Mouse (Mus musculus) olfactory bulb, adult 2 months (tissue): ENCODE results near the gene Arrb1.

ENCODE experiments used
- CTCF ChIP-seq: fragments of 200-500 bp; IDR thresholded peaks from 2 replicates; pipeline ENCODE4 v1.5.1; 2012; ENCODE audit warnings: low read depth, mild to moderate bottlenecking, low read length, moderate library complexity; ENCODE audit not compliant: insufficient read depth
- POLR2A ChIP-seq: fragments of 200-500 bp; IDR thresholded peaks from 2 replicates; pipeline ENCODE4 v1.6.1; 2012; ENCODE audit warnings: mild to moderate bottlenecking, low read depth, low read length, moderate library complexity; ENCODE audit not compliant: insufficient read depth

DNA sequence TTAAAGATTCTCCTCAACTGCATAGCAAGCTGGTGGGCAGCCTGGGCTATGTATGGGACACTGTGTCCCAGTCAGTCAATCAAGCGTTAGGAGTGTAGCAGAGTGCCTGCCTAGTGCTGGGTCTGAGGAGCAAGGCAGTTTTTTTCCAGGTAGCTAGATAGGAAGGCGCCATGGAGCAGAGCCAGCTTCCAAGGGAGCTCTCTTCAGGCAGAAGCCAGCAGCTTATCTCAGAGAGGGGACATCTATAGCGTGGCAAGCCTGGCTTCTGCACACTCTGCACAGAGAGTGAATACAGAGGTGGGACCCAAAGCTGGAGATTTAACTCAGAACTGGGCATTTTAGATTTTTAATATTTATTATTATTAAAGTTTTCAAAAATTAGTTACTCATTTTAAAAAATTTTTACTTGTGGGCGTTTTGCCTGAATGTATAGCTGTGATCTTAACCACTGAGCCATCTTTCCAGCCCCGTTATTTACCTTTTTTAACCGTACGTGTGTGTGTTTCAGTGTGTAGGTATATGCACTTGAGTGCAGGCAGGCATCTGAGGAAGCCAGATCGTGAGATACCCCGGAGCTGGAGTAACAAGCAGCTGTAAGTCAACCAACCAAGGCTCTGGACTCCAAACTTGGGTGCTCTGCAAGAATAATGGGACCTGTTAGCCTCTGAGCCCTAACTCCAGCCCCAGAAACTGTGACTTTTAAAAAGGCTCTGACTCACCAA lies 19.0 kb upstream of the Arrb1 start:
- no peak for TF ChIP-seq CTCF
- no peak for TF ChIP-seq POLR2A
